Mouse (Mus musculus): ENCODE results near the gene Fbxl19. TPM values are rescaled to one million over a fixed set of nuclear protein-coding genes. Genes with fewer than 3 reads are reported as not detected.

The Fbxl19 gene
- 10 to 100 TPM; 63.4 to 66.7 TPM for total RNA-seq (2021)

DNA sequence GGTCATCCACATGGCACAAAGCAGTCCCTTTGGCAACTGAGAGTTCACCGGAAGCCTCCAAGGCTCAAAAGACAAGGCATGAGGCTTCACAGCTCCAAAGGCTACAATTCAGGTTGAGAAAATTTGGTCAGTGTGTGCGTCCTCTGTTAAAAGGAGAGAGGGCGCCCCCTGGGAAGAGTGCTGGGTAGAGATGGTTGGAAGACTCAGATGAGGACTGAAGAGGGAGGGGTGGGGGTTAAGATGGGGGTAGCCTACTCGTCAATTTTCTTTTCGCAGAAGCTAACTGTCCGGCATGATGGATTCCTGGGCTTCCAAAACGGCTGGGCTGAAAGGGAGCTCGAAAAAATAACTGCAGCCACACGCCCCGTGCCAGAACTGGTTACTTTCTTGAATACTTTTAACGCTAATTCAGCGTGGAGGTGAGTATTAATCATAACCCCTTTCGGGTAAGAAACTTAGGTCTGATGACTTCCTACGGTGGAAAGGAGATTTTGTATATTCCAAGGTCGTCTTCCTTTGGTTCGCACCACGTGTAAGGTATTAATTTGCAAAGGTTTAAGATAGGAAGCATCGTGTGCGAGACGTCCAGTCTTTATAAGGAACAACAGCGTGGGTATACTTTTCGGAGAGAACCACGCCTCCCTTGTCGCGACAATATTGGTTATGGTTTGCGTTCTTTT, at the start of gene Fbxl19:
TSS of gene Fbxl19 (plus strand) at position 178 of the 680 bp plus-strand sequence.
- DNase-seq (ENCODE audit: extremely low spot score in 1 of 2, low spot score in 1 of 2), result peak; percentile 41 to 76

DNA sequence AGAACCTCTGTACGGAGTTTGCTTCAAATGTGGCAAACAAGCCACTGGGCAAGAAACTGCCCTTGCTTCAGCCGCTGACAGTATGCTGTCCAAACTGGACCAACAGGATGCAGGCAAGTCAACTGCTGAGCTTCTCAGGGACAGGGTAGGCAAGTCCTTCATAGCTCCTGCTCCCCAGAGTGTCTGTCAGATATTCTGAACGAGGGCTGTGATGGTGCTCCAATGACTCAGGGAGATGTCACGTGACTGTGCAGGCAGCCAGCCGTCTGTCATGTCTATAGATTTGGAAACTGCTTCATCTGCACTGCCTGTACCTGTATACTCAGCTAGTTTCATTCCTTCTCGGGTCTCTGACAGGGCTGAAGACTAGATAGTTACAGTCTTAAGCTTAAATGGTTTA, 45.4 kb upstream of the Fbxl19 start:
- DNase-seq (ENCODE audit: extremely low spot score in 1 of 2, low spot score in 1 of 2), result no peak

DNA sequence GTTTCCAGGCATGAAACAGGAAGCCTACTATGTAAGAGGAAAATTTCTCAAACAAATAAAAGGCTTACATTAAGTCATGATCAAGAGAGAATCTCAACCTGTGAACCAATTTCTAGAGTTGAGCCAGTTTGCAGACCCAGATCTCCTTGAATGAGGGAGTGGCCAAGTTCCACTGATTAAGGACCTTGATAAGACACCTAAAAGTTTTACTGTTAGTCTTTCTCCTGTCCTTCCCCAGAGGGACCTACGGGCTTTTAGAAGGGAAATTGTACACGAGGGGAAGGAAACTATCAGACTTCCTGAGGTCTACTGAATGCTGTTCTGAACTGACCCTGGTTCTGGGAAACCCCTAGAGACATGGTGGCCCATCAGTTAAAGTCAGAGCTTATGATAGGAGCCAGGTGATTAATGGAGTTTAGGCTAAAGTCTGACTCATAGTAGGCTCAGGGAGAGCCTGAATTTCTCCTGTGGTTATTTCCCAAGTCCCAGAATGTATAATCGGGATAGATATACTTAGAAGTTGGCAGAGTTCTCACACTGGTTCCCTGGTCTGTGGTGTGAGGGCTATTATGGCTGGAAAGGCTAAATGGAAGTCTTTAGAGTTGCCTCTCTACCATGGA, 43.5 kb upstream of the Fbxl19 start:
- no peak for DNase-seq (ENCODE audit: extremely low spot score in 1 of 2, low spot score in 1 of 2)

DNA sequence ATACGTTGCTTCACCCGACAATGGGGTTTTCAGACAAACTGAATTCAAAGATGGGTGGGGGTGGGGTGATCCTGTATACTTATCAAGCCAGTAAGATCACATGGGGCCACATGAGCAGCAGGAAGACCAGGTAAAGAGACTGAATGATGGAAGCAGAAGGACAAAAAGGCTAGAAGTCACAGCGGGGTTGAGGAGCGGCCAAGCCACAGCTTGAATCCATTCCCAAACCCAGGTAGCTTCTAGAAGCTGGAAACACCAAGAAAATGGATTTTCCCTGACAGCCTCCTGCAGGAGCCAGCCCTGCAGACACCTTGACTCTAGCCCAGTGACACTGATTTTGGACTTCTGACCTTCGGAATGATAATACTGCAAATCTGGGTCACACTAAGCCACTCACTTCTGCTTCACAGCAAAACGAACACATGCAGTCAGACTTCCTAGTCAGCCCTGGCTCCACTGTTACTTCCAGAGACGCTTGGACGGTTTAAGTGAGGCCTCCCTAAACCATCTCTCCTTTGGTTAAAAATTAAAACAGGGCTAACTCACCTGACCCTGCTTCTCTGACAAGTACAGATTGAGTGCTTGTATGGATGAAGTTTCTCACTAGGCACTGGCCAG, 40.7 kb upstream of the Fbxl19 start:
- no peak for DNase-seq (ENCODE audit: extremely low spot score in 1 of 2, low spot score in 1 of 2)

DNA sequence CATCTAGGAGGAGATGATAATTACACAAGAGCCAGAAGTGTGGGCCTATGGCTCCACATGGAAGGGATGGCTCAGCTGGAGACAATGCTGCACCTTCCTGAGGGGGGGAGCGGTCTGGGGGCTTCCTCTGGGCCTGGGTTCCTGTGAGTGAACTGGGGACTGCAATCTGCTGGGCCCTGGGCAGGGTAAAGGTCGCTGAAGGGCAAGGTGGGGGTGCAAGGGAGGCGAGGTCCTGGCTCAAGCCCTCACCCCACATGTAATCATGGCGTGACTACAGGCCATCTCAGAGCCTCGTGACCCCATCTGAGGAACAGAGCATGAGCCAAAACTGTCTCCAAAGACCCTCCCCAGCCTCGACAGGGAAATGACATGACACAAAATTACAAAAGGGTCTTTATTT, 39.7 kb upstream of the Fbxl19 start:
- no peak for DNase-seq (ENCODE audit: extremely low spot score in 1 of 2, low spot score in 1 of 2)

DNA sequence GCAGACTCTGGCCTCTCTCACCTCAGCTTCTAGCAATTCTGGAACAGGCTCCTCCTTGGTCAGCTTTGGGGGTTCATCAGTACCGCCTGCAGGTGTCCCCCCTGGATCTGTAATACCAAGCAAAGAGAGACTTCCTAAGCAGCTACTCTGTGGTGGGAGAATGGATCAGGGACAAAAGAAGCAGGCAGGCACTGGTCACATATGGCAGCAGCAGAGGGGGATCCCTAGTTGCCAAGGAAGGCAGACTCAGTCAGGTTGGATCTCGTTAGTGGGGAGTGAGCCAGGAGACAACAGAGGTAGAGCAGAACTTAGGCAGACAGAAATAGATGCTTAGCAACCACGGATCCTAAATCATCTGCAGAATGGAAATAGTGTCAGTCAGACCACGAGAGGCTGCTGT, 38.6 kb upstream of the Fbxl19 start:
- no peak for DNase-seq (ENCODE audit: extremely low spot score in 1 of 2, low spot score in 1 of 2)

DNA sequence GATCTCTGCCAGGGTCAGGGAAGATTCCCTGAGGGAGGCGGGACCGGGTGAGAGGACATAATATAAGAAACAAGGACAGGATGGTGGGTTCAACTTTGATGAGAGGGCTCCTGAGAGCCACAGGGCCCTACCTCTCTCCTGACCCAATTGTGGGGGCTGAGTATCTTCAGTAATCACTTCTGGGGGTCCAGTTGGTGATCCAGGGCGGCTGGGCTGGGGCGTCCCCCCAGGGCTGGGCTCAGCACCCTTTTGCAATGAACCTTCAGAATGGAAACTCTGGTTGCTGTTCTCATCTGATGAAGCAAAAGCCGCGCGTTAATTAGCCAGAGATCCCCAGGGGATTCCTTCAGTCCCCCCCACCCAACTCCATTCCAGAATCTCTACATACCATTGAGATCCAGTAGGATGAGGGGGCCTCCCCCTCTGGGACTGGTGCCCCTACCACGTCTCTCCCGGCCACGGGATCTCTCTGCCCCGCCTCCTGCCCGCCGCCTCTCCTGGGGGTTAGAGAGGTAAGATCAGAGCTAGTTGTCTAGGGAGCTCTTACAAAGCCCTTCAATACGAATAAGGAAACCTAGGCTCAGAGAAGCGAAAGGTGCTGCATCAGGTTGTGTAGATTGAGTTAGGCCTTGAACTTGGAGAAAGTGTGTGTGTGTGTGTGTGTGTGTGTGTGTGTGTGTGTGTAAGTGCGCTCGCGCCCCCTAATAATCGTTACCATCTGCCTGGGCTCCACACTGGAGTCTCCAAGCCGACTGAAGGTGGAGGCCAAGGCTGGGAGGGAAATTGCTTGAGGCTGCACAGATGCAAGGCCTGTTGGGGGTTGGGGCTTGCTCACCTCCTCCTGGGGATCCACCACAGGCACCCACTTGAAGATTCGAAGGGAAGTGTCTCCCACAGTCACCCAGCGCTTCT, 37.0 kb upstream of the Fbxl19 start:
- DNase-seq (ENCODE audit: extremely low spot score in 1 of 2, low spot score in 1 of 2), result no peak

DNA sequence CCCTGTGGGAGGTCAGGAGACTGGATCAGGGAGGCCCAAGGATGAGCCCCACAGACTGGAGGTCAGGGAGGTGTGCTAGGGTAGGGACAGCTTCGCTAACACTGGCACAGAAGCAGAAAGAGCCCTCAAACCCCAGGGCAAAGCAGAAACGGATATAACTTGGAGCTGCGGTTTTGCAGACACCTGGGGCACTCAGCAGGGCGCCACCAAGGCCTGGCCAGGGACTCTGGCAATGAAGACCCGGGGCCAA, 36.5 kb upstream of the Fbxl19 start:
- DNase-seq (ENCODE audit: extremely low spot score in 1 of 2, low spot score in 1 of 2), result no peak

DNA sequence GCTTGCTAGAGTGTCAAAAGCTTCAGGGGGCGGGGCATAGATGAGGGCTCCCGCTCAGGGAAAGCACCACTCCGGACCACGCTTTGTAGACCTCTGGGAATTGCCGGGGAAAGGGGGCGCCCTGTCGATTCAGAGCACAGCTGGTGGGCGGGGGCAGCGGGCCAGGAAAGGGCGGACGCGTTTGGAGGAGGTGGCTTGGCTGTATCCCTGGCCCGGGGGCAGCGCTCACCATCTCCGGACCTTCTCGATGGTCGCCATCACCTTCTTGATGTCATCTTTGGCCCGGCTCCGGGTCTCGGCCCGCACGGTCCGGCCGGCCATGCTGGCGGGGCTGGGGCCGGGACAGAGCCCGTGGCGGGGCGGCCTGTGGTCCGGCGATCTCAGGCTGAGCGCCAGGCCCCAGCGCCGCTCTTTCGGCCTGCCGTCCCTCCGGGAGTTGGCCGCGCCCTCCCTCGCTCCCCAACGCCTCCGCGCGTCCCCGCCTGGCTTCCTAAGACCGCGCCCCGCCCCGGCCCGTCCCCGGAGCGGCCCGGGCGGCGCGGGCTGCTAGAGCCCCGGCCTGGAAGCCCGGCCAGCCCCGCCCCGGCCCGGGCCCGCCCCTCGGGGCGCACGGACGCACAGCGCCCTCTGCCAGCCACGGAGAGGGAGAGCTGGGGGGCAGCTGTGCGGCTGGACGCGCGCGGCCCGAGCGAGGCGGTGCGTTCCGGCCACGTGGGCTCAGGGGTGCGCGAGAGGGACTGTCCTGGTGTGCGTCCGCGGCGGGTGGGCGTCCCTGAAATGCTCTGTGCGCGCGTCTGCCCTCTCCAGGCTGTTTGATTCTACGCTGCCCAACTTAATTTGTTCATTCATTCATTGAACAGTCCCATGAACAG, 35.9 kb upstream of the Fbxl19 start, which contains the start of gene Bcl7c:
TSS of gene Bcl7c (minus strand) at position 727 of the 872 bp plus-strand sequence.
- peak; percentile 65 to 66 for DNase-seq (ENCODE audit: extremely low spot score in 1 of 2, low spot score in 1 of 2)

DNA sequence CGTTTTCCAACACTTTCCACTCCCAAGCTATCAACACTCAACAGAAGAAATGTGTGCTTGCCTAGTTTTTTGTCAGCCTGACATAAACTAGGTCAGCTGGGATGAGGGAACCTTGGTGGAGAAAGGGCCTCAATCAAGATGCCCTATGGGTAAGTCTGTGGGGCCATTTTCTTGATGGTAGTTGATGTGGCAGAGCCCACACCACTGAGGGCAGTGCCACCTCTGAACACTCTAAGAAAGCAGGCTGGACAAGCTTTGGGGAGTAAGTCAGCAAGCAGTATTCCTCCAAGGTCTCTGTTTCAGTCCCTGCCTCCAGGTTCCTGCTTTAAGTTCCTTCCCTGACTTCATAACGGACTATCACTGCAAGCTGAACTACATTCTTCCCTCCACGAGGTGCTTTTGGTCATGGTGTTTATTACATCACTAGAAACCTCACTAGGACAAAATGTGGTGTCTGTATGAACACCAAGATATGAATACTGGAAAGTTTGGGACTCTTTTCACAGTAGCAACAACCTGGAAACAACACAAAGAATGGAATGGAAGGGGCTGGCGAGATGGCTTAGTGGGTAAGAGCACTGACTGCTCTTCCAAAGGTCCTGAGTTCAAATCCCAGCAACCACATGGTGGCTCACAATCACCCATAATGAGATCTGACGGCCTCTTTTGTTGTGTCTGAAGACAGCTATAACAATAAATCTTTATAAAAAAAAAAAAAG, 34.9 kb upstream of the Fbxl19 start:
- no peak for DNase-seq (ENCODE audit: extremely low spot score in 1 of 2, low spot score in 1 of 2)

DNA sequence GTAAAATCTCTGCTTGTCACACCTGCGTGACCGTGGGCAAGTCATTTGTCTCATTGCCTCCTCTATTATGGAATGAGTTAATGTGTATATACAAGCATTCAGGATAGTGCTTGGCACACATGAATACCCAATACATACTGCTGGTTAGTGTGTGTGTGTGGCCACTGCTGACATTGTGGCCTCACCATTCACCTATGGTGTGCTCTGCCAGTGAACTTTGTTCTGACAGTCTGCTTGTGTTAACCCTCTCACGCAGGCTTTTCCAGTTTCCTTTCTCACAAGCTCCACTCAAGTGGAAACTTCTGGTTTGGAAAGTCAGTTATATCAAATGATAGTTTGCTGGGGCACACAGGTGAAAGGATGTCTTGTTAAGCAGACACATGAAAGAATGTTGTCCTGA, 33.3 kb upstream of the Fbxl19 start:
- DNase-seq (ENCODE audit: extremely low spot score in 1 of 2, low spot score in 1 of 2), result no peak

DNA sequence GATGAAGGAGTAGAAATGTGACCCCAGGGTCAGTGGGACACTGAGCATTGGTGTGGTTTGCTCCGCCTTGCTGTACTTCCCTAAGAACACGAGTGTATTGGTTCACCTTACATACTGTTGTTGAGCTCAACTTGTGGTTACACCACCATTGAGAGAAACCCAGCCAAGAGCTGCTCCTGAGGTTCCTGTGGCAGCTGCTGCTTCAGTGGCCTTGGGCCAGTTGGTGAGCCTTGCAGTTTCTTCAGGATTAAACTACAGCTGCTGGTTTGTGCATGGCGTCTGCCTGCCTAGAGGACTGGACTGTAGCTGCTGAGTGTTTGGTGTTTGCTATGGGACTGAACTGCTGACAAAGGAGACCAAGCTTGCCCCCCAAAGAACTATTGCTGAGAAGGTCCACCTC, 32.9 kb upstream of the Fbxl19 start:
- DNase-seq (ENCODE audit: extremely low spot score in 1 of 2, low spot score in 1 of 2), result no peak

DNA sequence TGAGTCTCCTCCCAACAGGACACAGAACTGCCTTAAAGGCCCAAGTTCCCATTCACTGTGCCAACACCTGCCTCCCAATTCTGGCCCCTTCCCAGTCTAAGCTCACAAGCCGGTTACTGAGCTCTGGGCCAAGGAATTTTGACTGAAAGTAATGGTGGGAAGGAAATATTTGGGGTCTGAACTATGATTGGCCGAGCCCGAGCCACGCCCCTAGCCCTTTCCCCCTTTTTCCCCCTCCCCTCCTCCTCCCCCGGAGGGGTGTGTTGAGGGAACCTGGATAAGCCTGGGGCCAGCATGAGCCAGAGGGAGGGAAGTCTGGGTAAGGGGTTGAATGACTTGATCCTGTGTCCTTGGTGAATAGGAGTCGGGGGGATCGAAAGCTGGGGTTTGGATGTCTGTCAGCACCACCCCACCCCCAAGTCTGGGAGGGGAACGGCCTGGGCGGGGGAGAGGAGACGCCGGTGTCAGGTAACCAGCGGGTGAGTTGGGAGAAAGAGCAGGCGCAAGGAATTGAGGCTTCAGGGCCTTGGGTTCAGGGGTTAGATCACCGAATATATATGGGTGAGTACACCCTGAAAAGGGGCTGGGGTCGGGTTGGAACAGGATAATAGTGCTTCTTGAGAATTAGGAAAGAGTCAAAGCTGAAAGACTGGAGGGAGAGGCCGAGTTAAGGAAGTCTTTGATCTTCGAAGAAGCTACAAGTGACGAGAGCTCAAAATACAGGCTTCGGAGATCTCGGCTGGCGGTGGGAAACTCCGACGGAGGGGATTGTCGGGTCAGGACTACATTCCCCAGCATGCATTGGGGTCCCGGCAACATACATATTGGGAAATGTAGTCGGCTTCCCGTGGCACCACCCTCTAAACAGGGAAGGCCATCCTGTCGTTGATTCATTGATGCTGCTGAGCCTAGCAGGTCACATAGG, 31.6 kb upstream of the Fbxl19 start, which contains the start of gene Ctf1:
TSS of gene Ctf1 (plus strand) at position 276 of the 925 bp plus-strand sequence.
- DNase-seq (ENCODE audit: extremely low spot score in 1 of 2, low spot score in 1 of 2), result peak; percentile 51 to 67

DNA sequence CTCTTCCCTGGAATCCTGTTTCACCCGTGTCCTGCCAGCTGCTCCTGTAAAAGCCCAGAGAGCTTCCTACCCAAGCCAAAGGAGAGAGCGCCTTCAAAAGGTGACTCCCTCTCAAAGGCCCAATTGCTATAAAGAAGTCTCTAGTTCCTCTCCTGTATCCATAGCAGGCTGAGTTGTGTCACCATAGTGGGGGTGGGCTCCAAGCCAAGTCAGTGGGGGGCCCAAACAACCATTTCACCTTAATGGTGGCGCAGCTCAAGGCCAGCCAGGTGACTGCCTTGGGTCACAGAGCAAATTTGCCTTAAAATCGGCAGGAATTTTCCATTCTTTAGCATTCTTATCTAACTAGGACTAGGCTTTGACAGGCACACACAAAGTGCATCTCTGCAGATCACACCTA, 29.5 kb upstream of the Fbxl19 start:
- DNase-seq (ENCODE audit: extremely low spot score in 1 of 2, low spot score in 1 of 2), result no peak

DNA sequence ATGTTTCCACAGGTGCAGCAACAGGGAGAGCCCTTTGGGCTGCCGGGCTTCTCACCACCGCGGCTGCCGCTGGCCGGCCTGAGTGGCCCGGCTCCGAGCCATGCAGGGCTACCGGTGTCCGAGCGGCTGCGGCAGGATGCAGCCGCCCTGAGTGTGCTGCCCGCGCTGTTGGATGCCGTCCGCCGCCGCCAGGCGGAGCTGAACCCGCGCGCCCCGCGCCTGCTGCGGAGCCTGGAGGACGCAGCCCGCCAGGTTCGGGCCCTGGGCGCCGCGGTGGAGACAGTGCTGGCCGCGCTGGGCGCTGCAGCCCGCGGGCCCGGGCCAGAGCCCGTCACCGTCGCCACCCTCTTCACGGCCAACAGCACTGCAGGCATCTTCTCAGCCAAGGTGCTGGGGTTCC, 27.4 kb upstream of the Fbxl19 start:
- peak; percentile 59 to 62 for DNase-seq (ENCODE audit: extremely low spot score in 1 of 2, low spot score in 1 of 2)

DNA sequence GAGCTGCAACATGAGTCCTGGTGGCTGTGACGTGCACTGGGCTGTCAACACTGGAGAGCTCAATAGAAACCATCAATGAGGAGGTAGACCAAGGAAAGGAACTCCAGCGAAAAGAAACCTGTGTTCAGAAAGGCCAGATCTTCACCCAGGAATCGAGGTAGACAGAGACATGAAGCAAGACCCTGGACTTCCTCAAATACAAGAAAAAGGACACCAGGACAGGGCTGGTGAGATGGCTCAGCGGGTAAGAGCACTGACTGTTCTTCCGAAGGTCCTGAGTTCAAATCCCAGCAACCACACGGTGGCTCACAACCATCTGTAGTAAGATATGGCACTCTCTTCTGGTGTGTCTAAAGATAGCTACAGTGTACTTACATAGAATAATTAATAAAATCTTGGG, 26.0 kb upstream of the Fbxl19 start:
- DNase-seq (ENCODE audit: extremely low spot score in 1 of 2, low spot score in 1 of 2), result no peak

DNA sequence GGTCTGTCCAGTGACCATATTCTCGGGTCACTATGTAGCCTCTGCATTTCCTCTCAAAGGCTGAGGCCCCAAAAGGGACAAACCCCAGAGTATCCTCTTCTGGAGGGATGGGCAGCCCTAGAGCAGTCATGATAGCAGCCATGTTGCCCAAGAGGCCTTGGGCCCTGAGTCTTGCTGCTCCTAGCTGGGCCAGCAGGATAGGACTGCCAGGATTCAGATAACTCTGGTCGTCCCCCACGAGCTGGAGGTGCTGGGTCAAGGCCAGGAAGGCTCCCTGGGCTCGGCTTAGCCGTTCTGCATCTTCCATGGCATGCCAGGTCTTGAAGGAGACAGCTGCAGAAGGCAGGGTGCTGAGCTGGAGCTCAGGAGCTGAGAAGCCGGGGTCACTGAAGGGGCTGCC, 25.1 kb upstream of the Fbxl19 start:
- DNase-seq (ENCODE audit: extremely low spot score in 1 of 2, low spot score in 1 of 2), result no peak

DNA sequence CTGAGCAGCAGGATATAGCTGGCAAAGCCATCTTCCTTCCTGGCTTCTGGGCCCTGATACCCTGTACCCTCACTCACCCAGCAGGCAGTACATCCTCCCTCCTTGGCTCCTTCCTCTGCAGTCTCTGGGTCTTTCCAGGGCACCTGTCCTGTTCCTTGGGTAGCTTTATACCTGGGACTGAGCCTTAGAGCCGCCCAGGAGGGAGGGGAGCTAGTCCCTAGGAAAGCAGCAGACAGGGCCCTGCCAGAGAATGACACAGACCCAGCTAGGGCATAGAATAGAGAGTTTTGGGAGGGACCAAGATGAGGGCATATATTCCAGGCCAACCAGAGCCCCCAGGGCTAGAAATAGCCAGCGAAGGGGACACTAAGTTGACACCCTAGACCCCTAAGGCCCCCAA, 18.9 kb upstream of the Fbxl19 start:
- DNase-seq (ENCODE audit: extremely low spot score in 1 of 2, low spot score in 1 of 2), result no peak
